Mouse (Mus musculus): ENCODE data around the gene Lsm14b. TPM values are rescaled to one million over a fixed set of nuclear protein-coding genes. Genes with fewer than 3 reads are reported as not detected.

Lsm14b gene
- polyA plus RNA-seq, 1 experiment = 31.1 TPM

GRCm38 (mm10) chr2:180053001-180053400, 28.2 kb downstream of the Lsm14b start:
- no peak for DNase-seq (ENCODE audit: low read depth)

- no peak for DNase-seq (ENCODE audit: low read depth)
Measured at GRCm38 (mm10) chr2:180063338-180064131, 38.7 kb downstream of the Lsm14b start.

- DNase-seq (ENCODE audit: low read depth) = peak; percentile 12
Measured at GRCm38 (mm10) chr2:180069770-180070480, 45.1 kb downstream of the Lsm14b start.

- DNase-seq (ENCODE audit: low read depth) = peak; percentile 28
Measured at GRCm38 (mm10) chr2:180070481-180071453, 46.0 kb downstream of the Lsm14b start, which contains the start of gene Mtg2. Mtg2 (plus strand) TSS chr2:180070588.

GRCm38 (mm10) chr2:180071671-180072070, 46.9 kb downstream of the Lsm14b start:
- no peak for DNase-seq (ENCODE audit: low read depth)

GRCm38 (mm10) chr2:180072886-180073285, 48.1 kb downstream of the Lsm14b start:
- no peak for DNase-seq (ENCODE audit: low read depth)

GRCm38 (mm10) chr2:180077622-180078021, 52.8 kb downstream of the Lsm14b start:
- no peak for DNase-seq (ENCODE audit: low read depth)

GRCm38 (mm10) chr2:180080680-180081079, 55.9 kb downstream of the Lsm14b start:
- no peak for DNase-seq (ENCODE audit: low read depth)

GRCm38 (mm10) chr2:180083063-180083462, 58.3 kb downstream of the Lsm14b start:
- no peak for DNase-seq (ENCODE audit: low read depth)

GRCm38 (mm10) chr2:180084565-180084964, 59.8 kb downstream of the Lsm14b start:
- no peak for DNase-seq (ENCODE audit: low read depth)

Other genes with a start within 250 kb of the Lsm14b start
- gene Taf4, start 48.3 kb upstream of the Lsm14b start, polyA plus RNA-seq (2012; rRNA removed) = 4.2 and 9.0 TPM in 2 replicates
- gene Psma7, start 17.4 kb downstream of the Lsm14b start, polyA plus RNA-seq (2012; rRNA removed) = 231 and 271 TPM in 2 replicates
- gene Ss18l1, start 17.5 kb downstream of the Lsm14b start, polyA plus RNA-seq (2012; rRNA removed) = 39.2 and 58.7 TPM in 2 replicates
- gene Mtg2, start 45.6 kb downstream of the Lsm14b start, polyA plus RNA-seq (2012; rRNA removed) = 19.0 and 19.1 TPM in 2 replicates
- gene Hrh3, start 79.5 kb downstream of the Lsm14b start, polyA plus RNA-seq (2012; rRNA removed) = 1.4 and 1.5 TPM in 2 replicates
- gene Osbpl2, start 94.3 kb downstream of the Lsm14b start, polyA plus RNA-seq (2012; rRNA removed) = 57.3 and 63.2 TPM in 2 replicates
- gene Adrm1, start 146.5 kb downstream of the Lsm14b start, polyA plus RNA-seq (2012; rRNA removed) = 103 and 106 TPM in 2 replicates
- gene Lama5, start 200.9 kb downstream of the Lsm14b start, polyA plus RNA-seq (2012; rRNA removed) = 43.9 and 61.8 TPM in 2 replicates
- gene Rps21, start 232.4 kb downstream of the Lsm14b start, polyA plus RNA-seq (2012; rRNA removed) = 3,429 and 4,309 TPM in 2 replicates
- gene Cables2, start 248.5 kb downstream of the Lsm14b start, polyA plus RNA-seq (2012; rRNA removed) = 30.8 and 33.2 TPM in 2 replicates